ENCODE assay signal across 26 mouse cellular contexts in genomic region chr19:58704556-58704955, GRCm38 (mm10). TPM values are rescaled to one million over a fixed set of nuclear protein-coding genes. Genes with fewer than 3 reads are reported as not detected.
"Had no signal": no experiment of that assay in that cellular context is flagged by ENCODE, and none has a peak within 500 bp of the region (broad histone marks: within the 10 kb centered on the region; RNA-seq: fewer than 3 reads in every experiment).

No protein-coding gene starts in this region.

- ATAC-seq: midbrain, embryonic 15.5 days had no signal

- DNase-seq: kidney, adult 18-20 months; kidney, adult 9 months; kidney, postnatal 25 days; layer of hippocampus, adult 9-11 months; liver, embryonic 13.5 days; lung, adult 2 months; lung, postnatal 36 days; right cerebral cortex, postnatal 14 days; thymus, adult 18-20 months; thymus, postnatal 36 days had no signal

- H3K4me3 ChIP-seq: layer of hippocampus, adult 2 months; liver, embryonic 13.5 days; megakaryocyte, embryonic 14.5 days; midbrain, embryonic 15.5 days had no signal

- H3K27me3 ChIP-seq: liver, embryonic 13.5 days; megakaryocyte, embryonic 14.5 days; midbrain, embryonic 15.5 days had no signal

- H3K36me3 ChIP-seq: liver, embryonic 13.5 days; midbrain, embryonic 15.5 days had no signal

- H3K4me2 ChIP-seq: liver, embryonic 13.5 days; midbrain, embryonic 11.5 days; midbrain, embryonic 15.5 days had no signal

RNA-seq across cellular contexts. Expression of gene Pnliprp1, which starts 24.1 kb away (rescaled TPM):
- total RNA-seq: layer of hippocampus, adult 2 months; layer of hippocampus, postnatal 25 days; left cerebral cortex, adult 18-20 months; monocyte, adult 5-6 weeks had no signal
- polyA plus RNA-seq: kidney, postnatal 0 days; limb, embryonic 11.5 days; midbrain, embryonic 11.5 days; neural tube, embryonic 11.5 days; neural tube, embryonic 14.5 days; urinary bladder, adult 2 months had no signal

RNA-seq across cellular contexts. Expression of gene Pnlip, which starts 52.3 kb away (rescaled TPM):
- total RNA-seq: monocyte, adult 5-6 weeks had no signal
- polyA plus RNA-seq: kidney, postnatal 0 days; limb, embryonic 11.5 days; limb, embryonic 14.5 days; liver, adult 2 months; liver, embryonic 13.5 days; liver, embryonic 16.5 days; lung, embryonic 16.5 days; midbrain, embryonic 11.5 days; midbrain, embryonic 15.5 days had no signal

RNA-seq across cellular contexts. Expression of gene Pnliprp2, which starts 55.0 kb away (rescaled TPM):
- total RNA-seq: layer of hippocampus, postnatal 25 days; left cerebral cortex, adult 18-20 months; monocyte, adult 5-6 weeks had no signal
- polyA plus RNA-seq: liver, adult 2 months; lung, adult 2 months; midbrain, embryonic 11.5 days; midbrain, embryonic 15.5 days; neural tube, embryonic 11.5 days; neural tube, embryonic 14.5 days had no signal
